Comparison of ENCODE assay signal across 29 mouse cellular contexts in genomic region chr4:97912560-97912959, GRCm38 (mm10).
DNase-seq lines count a peak whose midpoint lies in the region; ATAC-seq and TF ChIP-seq lines count a peak whose summit lies in the region.
"Had no signal": no experiment of that assay in that cellular context is flagged by ENCODE, and none has a peak within 500 bp of the region (broad histone marks: within the 10 kb centered on the region; RNA-seq: fewer than 3 reads in every experiment).

No protein-coding gene starts in this region.

- no peak for TF ChIP-seq EP300 in liver, postnatal 0 days (IDR thresholded peaks at IDR 0.05; ENCODE audit: low read depth)

- H3K4me3 ChIP-seq in forebrain, embryonic 16.5 days (replicated peaks; ENCODE audit: low read length), result no peak overlapping the region
- H3K4me3 ChIP-seq in forebrain, postnatal 0 days (ENCODE audit: low read depth, low read length), result no peak overlapping the region
- no peak overlapping the region for H3K4me3 ChIP-seq in hindbrain, embryonic 13.5 days
- no peak overlapping the region for H3K4me3 ChIP-seq in hindbrain, embryonic 12.5 days
- no peak overlapping the region for H3K4me3 ChIP-seq in liver, postnatal 0 days (ENCODE audit: low read depth, low read length)
- H3K4me3 ChIP-seq: embryonic facial prominence, embryonic 10.5 days; embryonic facial prominence, embryonic 15.5 days; gastrocnemius, adult 2 months; heart, embryonic 10.5 days; hindbrain, embryonic 15.5 days; intestine, embryonic 15.5 days; liver, embryonic 15.5 days; lung, embryonic 15.5 days had no signal

- no peaks in the 10 kb centered on the region for H3K27me3 ChIP-seq in forebrain, embryonic 16.5 days (replicated peaks; ENCODE audit: control insufficient read depth, insufficient read depth, low read length)
- no peaks in the 10 kb centered on the region; the same call in 1 of the 2 replicates for H3K27me3 ChIP-seq in forebrain, postnatal 0 days (ENCODE audit: insufficient read depth, low read length)
- H3K27me3 ChIP-seq in hindbrain, embryonic 13.5 days, result no peaks in the 10 kb centered on the region
- H3K27me3 ChIP-seq in hindbrain, embryonic 12.5 days, result no peaks in the 10 kb centered on the region
- H3K27me3 ChIP-seq in liver, postnatal 0 days (ENCODE audit: insufficient read depth, low read length), result no peaks in the 10 kb centered on the region
- H3K27me3 ChIP-seq: embryonic facial prominence, embryonic 15.5 days; hindbrain, embryonic 15.5 days; intestine, embryonic 15.5 days; liver, embryonic 15.5 days; lung, embryonic 15.5 days had no signal

- ATAC-seq in forebrain, embryonic 16.5 days, result no peak
- ATAC-seq in forebrain, postnatal 0 days, result no peak
- ATAC-seq in hindbrain, embryonic 13.5 days (ENCODE audit: low FRiP score), result no peak
- ATAC-seq in hindbrain, embryonic 12.5 days (ENCODE audit: low FRiP score), result no peak
- ATAC-seq in liver, postnatal 0 days, result no peak
- no peak for ATAC-seq in frontal cortex, adult (ENCODE audit: low TSS enrichment)
- ATAC-seq: intestine, embryonic 15.5 days; midbrain, embryonic 16.5 days had no signal

- peaks cover 53% of the 10 kb centered on the region for H3K4me1 ChIP-seq in forebrain, embryonic 16.5 days (replicated peaks; ENCODE audit: control insufficient read depth, insufficient read depth, low read length)
- H3K4me1 ChIP-seq in forebrain, postnatal 0 days (ENCODE audit: insufficient read depth), result peaks cover 25% of the 10 kb centered on the region
- H3K4me1 ChIP-seq in hindbrain, embryonic 13.5 days (replicated peaks), result peaks cover 43% of the 10 kb centered on the region
- peaks cover 20% of the 10 kb centered on the region for H3K4me1 ChIP-seq in hindbrain, embryonic 12.5 days
- peaks cover 10% of the 10 kb centered on the region for H3K4me1 ChIP-seq in liver, postnatal 0 days (ENCODE audit: insufficient read depth)
- H3K4me1 ChIP-seq: intestine, embryonic 15.5 days had no signal

- WGBS in forebrain, embryonic 16.5 days, result 95% methylated on average over 11 of the region's 11 CpGs
- 94% methylated on average over 11 of the region's 11 CpGs for WGBS in forebrain, postnatal 0 days
- WGBS in hindbrain, embryonic 13.5 days, result 94% methylated on average over 11 of the region's 11 CpGs
- 95% methylated on average over 11 of the region's 11 CpGs for WGBS in hindbrain, embryonic 12.5 days
- 94% methylated on average over 11 of the region's 11 CpGs for WGBS in liver, postnatal 0 days (ENCODE audit: insufficient replicate concordance)

- no peak for TF ChIP-seq CTCF in forebrain, postnatal 0 days (IDR thresholded peaks at IDR 0.05; ENCODE audit: low read depth)
- no peak for TF ChIP-seq CTCF in liver, postnatal 0 days (IDR thresholded peaks at IDR 0.05; ENCODE audit: low read depth)

- H3K4me2 ChIP-seq in forebrain, embryonic 16.5 days (ENCODE audit: low read length), result no peak overlapping the region
- no peak overlapping the region for H3K4me2 ChIP-seq in forebrain, postnatal 0 days (ENCODE audit: low read depth)
- H3K4me2 ChIP-seq in hindbrain, embryonic 13.5 days, result no peak overlapping the region
- H3K4me2 ChIP-seq in hindbrain, embryonic 12.5 days (replicated peaks), result no peak overlapping the region
- no peak overlapping the region for H3K4me2 ChIP-seq in liver, postnatal 0 days (ENCODE audit: low read depth, low read length)
- H3K4me2 ChIP-seq: embryonic facial prominence, embryonic 15.5 days; hindbrain, embryonic 15.5 days; intestine, embryonic 15.5 days; liver, embryonic 15.5 days; lung, embryonic 15.5 days; midbrain, embryonic 11.5 days had no signal

- H3K9ac ChIP-seq in forebrain, embryonic 16.5 days (replicated peaks; ENCODE audit: low read depth, low read length), result no peak overlapping the region
- no peak overlapping the region for H3K9ac ChIP-seq in forebrain, postnatal 0 days
- no peak overlapping the region for H3K9ac ChIP-seq in hindbrain, embryonic 13.5 days
- no peak overlapping the region for H3K9ac ChIP-seq in hindbrain, embryonic 12.5 days
- H3K9ac ChIP-seq in liver, postnatal 0 days (replicated peaks), result no peak overlapping the region
- H3K9ac ChIP-seq: embryonic facial prominence, embryonic 15.5 days; hindbrain, embryonic 15.5 days; intestine, embryonic 15.5 days; liver, embryonic 15.5 days; lung, embryonic 15.5 days had no signal

- H3K9me3 ChIP-seq in forebrain, embryonic 16.5 days (ENCODE audit: control insufficient read depth, low read length), result no peaks in the 10 kb centered on the region
- H3K9me3 ChIP-seq in forebrain, postnatal 0 days (ENCODE audit: low read length), result no peaks in the 10 kb centered on the region
- H3K9me3 ChIP-seq in hindbrain, embryonic 13.5 days, result no peaks in the 10 kb centered on the region
- no peaks in the 10 kb centered on the region for H3K9me3 ChIP-seq in hindbrain, embryonic 12.5 days (replicated peaks)
- no peaks in the 10 kb centered on the region for H3K9me3 ChIP-seq in liver, postnatal 0 days (ENCODE audit: low read length)
- H3K9me3 ChIP-seq: embryonic facial prominence, embryonic 10.5 days; embryonic facial prominence, embryonic 15.5 days; heart, embryonic 10.5 days; hindbrain, embryonic 15.5 days; intestine, embryonic 15.5 days; liver, embryonic 15.5 days; lung, embryonic 15.5 days had no signal

- H3K27ac ChIP-seq in forebrain, embryonic 16.5 days (ENCODE audit: low read length), result peak overlapping the region; percentile 10; the same call in 1 of the 2 replicates
- H3K27ac ChIP-seq in forebrain, postnatal 0 days (ENCODE audit: low read depth, low read length), result no peak overlapping the region
- peak overlapping the region; percentile 65 for H3K27ac ChIP-seq in hindbrain, embryonic 13.5 days
- no peak overlapping the region for H3K27ac ChIP-seq in hindbrain, embryonic 12.5 days
- H3K27ac ChIP-seq in liver, postnatal 0 days (ENCODE audit: low read depth), result peak overlapping the region; percentile 90
- H3K27ac ChIP-seq: embryonic facial prominence, embryonic 10.5 days; embryonic facial prominence, embryonic 15.5 days; heart, embryonic 10.5 days; intestine, embryonic 15.5 days; lung, embryonic 15.5 days had no signal

- no peaks in the 10 kb centered on the region for H3K36me3 ChIP-seq in forebrain, embryonic 16.5 days (ENCODE audit: control insufficient read depth, insufficient read depth)
- H3K36me3 ChIP-seq in forebrain, postnatal 0 days (ENCODE audit: insufficient read depth), result no peaks in the 10 kb centered on the region
- no peaks in the 10 kb centered on the region for H3K36me3 ChIP-seq in hindbrain, embryonic 13.5 days
- H3K36me3 ChIP-seq in hindbrain, embryonic 12.5 days, result no peaks in the 10 kb centered on the region
- no peaks in the 10 kb centered on the region for H3K36me3 ChIP-seq in liver, postnatal 0 days (replicated peaks; ENCODE audit: insufficient read depth, low read length)
- H3K36me3 ChIP-seq: embryonic facial prominence, embryonic 10.5 days; embryonic facial prominence, embryonic 15.5 days; heart, embryonic 10.5 days; hindbrain, embryonic 15.5 days; liver, embryonic 15.5 days; lung, embryonic 15.5 days had no signal

- no peak for DNase-seq in forebrain, postnatal 0 days
- no peak for DNase-seq in liver, postnatal 0 days
- DNase-seq in liver, result no peak
- DNase-seq: adrenal gland, postnatal 25 days; B cell, adult 2 months; cerebellum, adult 8-10 months; cerebellum, postnatal 25 days; gastrocnemius, adult 2 months; gastrocnemius, postnatal 36 days; kidney, adult 2 months; kidney, postnatal 36 days; layer of hippocampus, postnatal 36 days; lung, postnatal 36 days; retina, postnatal 1 day; right cerebral cortex, postnatal 14 days; thymus, postnatal 4 days had no signal

Comparison
In these comparisons a context has a peak if more than half of its experiments do, and no peak if none do; other contexts are left out.
1. H3K27ac ChIP-seq: peak in forebrain, embryonic 16.5 days (single experiment), hindbrain, embryonic 13.5 days (single experiment) and liver, postnatal 0 days (single experiment); none in forebrain, postnatal 0 days (single experiment) and hindbrain, embryonic 12.5 days (single experiment).